Mouse (Mus musculus) embryonic facial prominence, embryonic 11.5 days (tissue): ENCODE results near the gene Vmn1r85. TPM values are rescaled to one million over a fixed set of nuclear protein-coding genes. Genes with fewer than 3 reads are reported as not detected.
"Not testable (repeated sequence)": the region's sequence is repeated elsewhere in the genome, so short reads cannot be mapped to it uniquely, and the experiment has no call there.

Experiments
- ATAC-seq: fragments of 200-750 bp; cut with Nextera tagmentation; replicated peaks from 2 replicates; pipeline ENCODE4 v1.8.0; 2017; ENCODE audit warnings: low read depth; ENCODE audit not compliant: insufficient number of reproducible peaks, low FRiP score, low TSS enrichment
- DNase-seq: peaks from one replicate; pipeline ENCODE4 v3.0.0-alpha.2; 2015; ENCODE audit warnings: low spot score
- H3K27ac ChIP-seq: fragments of 300-500 bp; sonication (generic); replicated peaks from 2 replicates; pipeline ENCODE4 v1.5.1; 2014; ENCODE audit warnings: mild to moderate bottlenecking, low read depth, low read length, control low read depth
- H3K27me3 ChIP-seq: fragments of 300-500 bp; sonication (generic); 2 replicates; pipeline ENCODE4 v1.6.1; 2014; ENCODE audit warnings: mild to moderate bottlenecking, low read length, moderate library complexity, mixed read lengths; ENCODE audit not compliant: control insufficient read depth, insufficient read depth
- H3K36me3 ChIP-seq: fragments of 300-500 bp; sonication (generic); replicated peaks from 2 replicates; pipeline ENCODE4 v1.6.1; 2014; ENCODE audit warnings: low read depth, mild to moderate bottlenecking, low read length, moderate library complexity, mixed read lengths; ENCODE audit not compliant: control insufficient read depth, insufficient read depth
- H3K4me1 ChIP-seq: fragments of 300-500 bp; sonication (generic); 2 replicates; pipeline ENCODE4 v1.6.1; 2014; ENCODE audit warnings: low read length, mixed read lengths; ENCODE audit not compliant: control insufficient read depth, insufficient read depth
- H3K4me2 ChIP-seq: fragments of 300-500 bp; sonication (generic); 2 replicates; pipeline ENCODE4 v1.6.1; 2014; ENCODE audit warnings: low read depth, mild to moderate bottlenecking, control low read depth, low read length, moderate library complexity
- H3K4me3 ChIP-seq: fragments of 300-500 bp; sonication (generic); 2 replicates; pipeline ENCODE4 v1.5.1; 2014; ENCODE audit warnings: low read depth, low read length, control low read depth
- H3K9ac ChIP-seq: fragments of 300-500 bp; sonication (generic); replicated peaks from 2 replicates; pipeline ENCODE4 v1.6.1; 2014; ENCODE audit warnings: mild to moderate bottlenecking, control low read depth, low read length
- H3K9me3 ChIP-seq: fragments of 300-500 bp; sonication (generic); replicated peaks from 2 replicates; pipeline ENCODE4 v1.6.1; 2016; ENCODE audit warnings: mild to moderate bottlenecking, low read length, inconsistent platforms, mixed read lengths; ENCODE audit not compliant: control insufficient read depth
- WGBS: fragments of 180-500 bp; shearing (Covaris S2); extraction: QIAGEN DNeasy Blood & Tissue Kit; methylation state at CpG from one replicate; pipeline ENCODE4 v1.1.7; 2014; 5-methylcytosine and 5-hydroxymethylcytosine counted together
- polyA plus RNA-seq: library from polyadenylated mRNA; unstranded; fragments of >200 nt; fragmentation: Nextera tagmentation; extraction: Ambion mirVana; gene quantifications from 2 replicates; pipeline ENCODE4 v1.2.1, GENCODE M21; 2014

Vmn1r85 gene
- not detected in 2 replicates for polyA plus RNA-seq

- H3K27me3 ChIP-seq, result no peaks in the 10 kb centered on the region
- no peak within 1 kb of the TSS for H3K4me3 ChIP-seq
- H3K27ac ChIP-seq, result no peak within 1 kb of the TSS
- no peaks in the 10 kb centered on the region for H3K36me3 ChIP-seq
- H3K9me3 ChIP-seq, result no peaks in the 10 kb centered on the region
- DNase-seq (no peak), ATAC-seq (no peak)
- WGBS, result 70% methylated on average over 3 of the region's 3 CpGs
- no peak within 1 kb of the TSS for H3K4me2 ChIP-seq
- no peak within 1 kb of the TSS for H3K9ac ChIP-seq
- no peaks in the 10 kb centered on the region for H3K4me1 ChIP-seq
Measured at GRCm38 (mm10) chr7:13095073-13095472, at the start of gene Vmn1r85. Gene Vmn1r85 (minus strand): TSS chr7:13095173.

- no peak within 1 kb of the TSS for H3K9ac ChIP-seq
- no peaks in the 10 kb centered on the region for H3K27me3 ChIP-seq
- H3K4me2 ChIP-seq, result no peak within 1 kb of the TSS
- H3K4me1 ChIP-seq, result no peaks in the 10 kb centered on the region
- DNase-seq (no peak), ATAC-seq (no peak)
- H3K4me3 ChIP-seq, result no peak within 1 kb of the TSS
- H3K27ac ChIP-seq, result no peak within 1 kb of the TSS
- no peaks in the 10 kb centered on the region for H3K9me3 ChIP-seq
- H3K36me3 ChIP-seq, result no peaks in the 10 kb centered on the region
- 92% methylated on average over 1 of the region's 1 CpGs for WGBS
Measured at GRCm38 (mm10) chr7:13140057-13140456, 45.1 kb upstream of the Vmn1r85 start, which contains the start of gene Vmn1r87. Gene Vmn1r87 (minus strand): TSS chr7:13140157.

- Histone ChIP-seq H3K27me3 (no peaks in the 10 kb centered on the region), H3K9me3 (no peaks in the 10 kb centered on the region), H3K4me3 (no peak overlapping the region), H3K36me3 (no peaks in the 10 kb centered on the region), H3K4me1 (no peaks in the 10 kb centered on the region), H3K27ac (no peak overlapping the region), H3K9ac (no peak overlapping the region), H3K4me2 (no peak overlapping the region)
- DNase-seq (no peak), ATAC-seq (no peak)
Measured at GRCm38 (mm10) chr7:13137340-13137739, 42.4 kb upstream of the Vmn1r85 start.

GRCm38 (mm10) chr7:13131856-13132255 is 36.9 kb upstream of the Vmn1r85 start:
- 87% methylated on average over 2 of the region's 2 CpGs for WGBS
- no peak overlapping the region for H3K4me3 ChIP-seq
- no peak overlapping the region for H3K4me2 ChIP-seq
- no peaks in the 10 kb centered on the region for H3K27me3 ChIP-seq
- H3K27ac ChIP-seq, result no peak overlapping the region
- no peaks in the 10 kb centered on the region for H3K4me1 ChIP-seq
- H3K9me3 ChIP-seq, result no peaks in the 10 kb centered on the region
- no peak overlapping the region for H3K9ac ChIP-seq
- DNase-seq (no peak), ATAC-seq (no peak)
- H3K36me3 ChIP-seq, result no peaks in the 10 kb centered on the region

- not testable (repeated sequence) for H3K4me3 ChIP-seq, H3K4me2 ChIP-seq, H3K36me3 ChIP-seq, DNase-seq, H3K4me1 ChIP-seq, H3K9ac ChIP-seq, H3K27me3 ChIP-seq, H3K27ac ChIP-seq, H3K9me3 ChIP-seq
- under 1% methylated on average over 15 of the region's 34 CpGs for WGBS
- peak; percentile 91 for ATAC-seq
Measured at GRCm38 (mm10) chr7:13123554-13124153, 28.7 kb upstream of the Vmn1r85 start.

- Histone ChIP-seq H3K4me2 (no peak within 1 kb of the TSS), H3K4me3 (no peak within 1 kb of the TSS), H3K27ac (no peak within 1 kb of the TSS), H3K9ac (no peak within 1 kb of the TSS), H3K27me3 (no peaks in the 10 kb centered on the region), H3K4me1 (no peaks in the 10 kb centered on the region), H3K36me3 (no peaks in the 10 kb centered on the region), H3K9me3 (no peaks in the 10 kb centered on the region)
- DNase-seq (no peak), ATAC-seq (no peak)
Measured at GRCm38 (mm10) chr7:13119817-13120216, 24.8 kb upstream of the Vmn1r85 start, which contains the start of gene Vmn1r86. Gene Vmn1r86 (minus strand): TSS chr7:13119917.

- 60% methylated on average over 5 of the region's 5 CpGs for WGBS
- ATAC-seq, result no peak
- H3K27ac ChIP-seq, result no peak overlapping the region
- no peak for DNase-seq
- H3K36me3 ChIP-seq, result no peaks in the 10 kb centered on the region
- no peak overlapping the region for H3K4me3 ChIP-seq
- H3K4me2 ChIP-seq, result no peak overlapping the region
- no peaks in the 10 kb centered on the region for H3K4me1 ChIP-seq
- no peaks in the 10 kb centered on the region for H3K27me3 ChIP-seq
- H3K9ac ChIP-seq, result no peak overlapping the region
- H3K9me3 ChIP-seq, result no peaks in the 10 kb centered on the region
Measured at GRCm38 (mm10) chr7:13072293-13072692, 22.7 kb downstream of the Vmn1r85 start.

GRCm38 (mm10) chr7:13063399-13063798 is 31.6 kb downstream of the Vmn1r85 start:
- not testable (repeated sequence) for H3K4me3 ChIP-seq, H3K27ac ChIP-seq, DNase-seq, H3K4me1 ChIP-seq, H3K4me2 ChIP-seq, H3K9me3 ChIP-seq, H3K27me3 ChIP-seq, H3K9ac ChIP-seq, H3K36me3 ChIP-seq, ATAC-seq
- WGBS, result 54% methylated on average over 2 of the region's 2 CpGs
